9 mouse cellular contexts compared by ENCODE assay signal in the genomic region with DNA sequence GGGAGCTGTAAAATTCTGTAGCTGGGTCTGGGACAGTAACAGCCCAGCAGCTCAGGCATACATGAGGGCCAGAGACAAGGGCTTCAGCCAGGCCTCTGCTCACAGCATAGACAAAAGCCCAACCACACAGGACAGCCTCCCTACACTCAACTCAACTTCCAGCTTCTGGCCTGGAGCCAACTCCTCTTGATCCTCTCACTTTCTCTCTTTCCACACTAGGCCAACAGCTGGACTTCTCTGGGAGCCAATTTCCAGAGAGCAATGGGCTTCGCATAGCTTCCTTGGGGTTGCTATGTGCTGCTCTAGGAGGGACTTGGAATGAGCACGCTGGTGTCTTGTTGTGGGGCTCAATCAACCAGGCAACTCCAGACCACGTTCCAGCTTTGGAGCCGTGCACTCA. TPM values are rescaled to one million over a fixed set of nuclear protein-coding genes. Genes with fewer than 3 reads are reported as not detected.
DNase-seq lines count a peak whose midpoint lies in the region; ATAC-seq and TF ChIP-seq lines count a peak whose summit lies in the region.
"Had no signal": no experiment of that assay in that cellular context is flagged by ENCODE, and none has a peak within 500 bp of the region (broad histone marks: within the 10 kb centered on the region; RNA-seq: fewer than 3 reads in every experiment).

No protein-coding gene starts in this region.

- WGBS in heart, embryonic 11.5 days (ENCODE audit: insufficient replicate concordance) = 63% methylated on average over 4 of the region's 4 CpGs
- 70% methylated on average over 4 of the region's 4 CpGs for WGBS in kidney, embryonic 16.5 days
- 48% methylated on average over 4 of the region's 4 CpGs for WGBS in stomach, postnatal 0 days

- ATAC-seq in heart, embryonic 11.5 days (replicated peaks; ENCODE audit: insufficient number of reproducible peaks, low FRiP score, low TSS enrichment) = 0 out of 2 replicates have a peak, but pooled peaks have one; percentile 69
- ATAC-seq in kidney, embryonic 16.5 days (ENCODE audit: low FRiP score, low TSS enrichment) = peak; percentile 75
- peak; percentile 72; the same call in 1 of the 2 replicates for ATAC-seq in stomach, postnatal 0 days (ENCODE audit: low FRiP score, low TSS enrichment)

- H3K9ac ChIP-seq in heart, embryonic 11.5 days (ENCODE audit: low read depth, low read length) = no peak overlapping the region
- H3K9ac ChIP-seq in kidney, embryonic 16.5 days (replicated peaks; ENCODE audit: low read length) = no peak overlapping the region
- no peak overlapping the region for H3K9ac ChIP-seq in stomach, postnatal 0 days (ENCODE audit: low read length)

- H3K27me3 ChIP-seq in heart, embryonic 11.5 days (ENCODE audit: control insufficient read depth, insufficient read depth, low read length) = no peaks in the 10 kb centered on the region
- no peaks in the 10 kb centered on the region for H3K27me3 ChIP-seq in kidney, embryonic 16.5 days (ENCODE audit: insufficient read depth, low read length)
- H3K27me3 ChIP-seq in stomach, postnatal 0 days (ENCODE audit: control insufficient read depth, insufficient read depth, low read length) = no peaks in the 10 kb centered on the region

- no peak overlapping the region for H3K4me2 ChIP-seq in heart, embryonic 11.5 days
- H3K4me2 ChIP-seq in kidney, embryonic 16.5 days (replicated peaks; ENCODE audit: low read depth, low read length) = no peak overlapping the region
- H3K4me2 ChIP-seq in stomach, postnatal 0 days (replicated peaks; ENCODE audit: low read depth) = no peak overlapping the region

- no peaks in the 10 kb centered on the region for H3K36me3 ChIP-seq in heart, embryonic 11.5 days (ENCODE audit: control insufficient read depth, insufficient read depth, low read length)
- H3K36me3 ChIP-seq in kidney, embryonic 16.5 days (ENCODE audit: insufficient read depth, low read length) = no peaks in the 10 kb centered on the region
- no peaks in the 10 kb centered on the region for H3K36me3 ChIP-seq in stomach, postnatal 0 days (ENCODE audit: control insufficient read depth, insufficient read depth, low read length)

- peak overlapping the region; percentile 86 for H3K27ac ChIP-seq in heart, embryonic 11.5 days (ENCODE audit: low read depth, low read length)
- H3K27ac ChIP-seq in kidney, embryonic 16.5 days (ENCODE audit: low read length) = no peak overlapping the region
- no peak overlapping the region for H3K27ac ChIP-seq in stomach, postnatal 0 days (replicated peaks)

- TF ChIP-seq CTCF in stomach, postnatal 0 days (IDR thresholded peaks at IDR 0.05; ENCODE audit: low read depth) = no peak

- H3K4me1 ChIP-seq in heart, embryonic 11.5 days (ENCODE audit: control insufficient read depth, insufficient read depth, low read length) = peaks cover 48% of the 10 kb centered on the region
- peaks cover 8% of the 10 kb centered on the region; the same call in 1 of the 2 replicates for H3K4me1 ChIP-seq in kidney, embryonic 16.5 days (ENCODE audit: insufficient read depth, low read length)
- no peaks in the 10 kb centered on the region for H3K4me1 ChIP-seq in stomach, postnatal 0 days (replicated peaks; ENCODE audit: control insufficient read depth, insufficient read depth)

- TF ChIP-seq EP300 in stomach, postnatal 0 days (optimal IDR thresholded peaks at IDR 0.05) = no peak

- H3K9me3 ChIP-seq in heart, embryonic 11.5 days (replicated peaks; ENCODE audit: control insufficient read depth, low read length) = no peaks in the 10 kb centered on the region
- no peaks in the 10 kb centered on the region for H3K9me3 ChIP-seq in kidney, embryonic 16.5 days (ENCODE audit: low read length)
- H3K9me3 ChIP-seq in stomach, postnatal 0 days (ENCODE audit: control insufficient read depth, low read length) = no peaks in the 10 kb centered on the region

- no peak overlapping the region for H3K4me3 ChIP-seq in heart, embryonic 11.5 days (ENCODE audit: low read depth, low read length)
- H3K4me3 ChIP-seq in kidney, embryonic 16.5 days (ENCODE audit: low read length) = no peak overlapping the region
- no peak overlapping the region for H3K4me3 ChIP-seq in stomach, postnatal 0 days (ENCODE audit: low read depth, low read length)

- DNase-seq in urinary bladder, postnatal 14 days (ENCODE audit: low spot score) = peak; percentile 66
- no peak for DNase-seq in urinary bladder, adult 18-20 months (ENCODE audit: low spot score in 2 of 2)
- DNase-seq in stomach, postnatal 0 days (ENCODE audit: low spot score) = peak; percentile 33
- DNase-seq in embryo, embryonic 10 days (ENCODE audit: low spot score) = no peak
- DNase-seq in layer of hippocampus, adult 11-12 months (ENCODE audit: low spot score) = no peak
- DNase-seq in layer of hippocampus, postnatal 14 days (ENCODE audit: low spot score in 2 of 2) = no peak
- DNase-seq: cerebellum, postnatal 25 days had no signal

RNA-seq across cellular contexts. Expression of gene Emilin2, which starts 28.5 kb away (rescaled TPM):
- 59.1 and 81.1 TPM in 2 replicates for polyA plus RNA-seq in heart, embryonic 11.5 days (2014; fragmentation: Nextera tagmentation; extraction: Ambion mirVana)
- 2.7 and 2.8 TPM in 2 replicates for polyA plus RNA-seq in kidney, embryonic 16.5 days (2015; fragmentation: Nextera tagmentation; extraction: Ambion mirVana)
- polyA plus RNA-seq in stomach, postnatal 0 days (2015; fragmentation: Nextera tagmentation; extraction: Ambion mirVana) = 1.4 TPM in 2 replicates
- total RNA-seq in layer of hippocampus, postnatal 14 days (2021) = 1 to 10 TPM; 2.5 to 4.1 TPM

Comparison
In these comparisons a context has a peak if more than half of its experiments do, and no peak if none do; other contexts are left out.
1. DNase-seq: peak in urinary bladder, postnatal 14 days (single experiment) and stomach, postnatal 0 days (single experiment); none in urinary bladder, adult 18-20 months (0 of 2), embryo, embryonic 10 days (single experiment), layer of hippocampus, adult 11-12 months (single experiment) and layer of hippocampus, postnatal 14 days (0 of 2).
2. RNA of gene Emilin2, which starts 28.5 kb away (polyA plus RNA-seq): 59.1 to 81.1 TPM in heart, embryonic 11.5 days; 2.7 to 2.8 TPM in kidney, embryonic 16.5 days and 1.4 TPM in stomach, postnatal 0 days; every median in the first group is over 10 times any median in the second.
3. Peak in every context shown above with its lines, with median percentiles within 50 percentile points of each other: ATAC-seq.